Mouse (Mus musculus): ENCODE measurements around the gene Lama2. TPM values are rescaled to one million over a fixed set of nuclear protein-coding genes. Genes with fewer than 3 reads are reported as not detected.

The Lama2 gene
- total and polyA plus RNA-seq, 2 experiments from 2014 or later, result 2.6 to 9.2 TPM

GRCm38 (mm10) chr10:27265812-27266211 is 353.7 kb downstream of the Lama2 start:
- Histone ChIP-seq H3K4me3 (ENCODE audit: low read depth, low read length) (no peak overlapping the region), H3K4me2 (ENCODE audit: low read depth, low read length, poor library complexity, severe bottlenecking) (no peak overlapping the region), H3K9me3 (ENCODE audit: low read length) (no peaks in the 10 kb centered on the region), H3K4me1 (ENCODE audit: insufficient read depth, low read length) (no peaks in the 10 kb centered on the region), H3K9ac (replicated peaks; ENCODE audit: low read length, poor library complexity, severe bottlenecking) (no peak overlapping the region), H3K27ac (ENCODE audit: low read depth, low read length) (no peak overlapping the region), H3K27me3 (ENCODE audit: insufficient read depth, low read length) (no peaks in the 10 kb centered on the region), H3K36me3 (ENCODE audit: insufficient read depth, low read length) (no peaks in the 10 kb centered on the region)
- TF ChIP-seq CTCF (IDR thresholded peaks at IDR 0.05), result no peak
- 59% methylated on average over 2 of the region's 2 CpGs for WGBS
- ATAC-seq (ENCODE audit: low FRiP score) (no peak), DNase-seq (ENCODE audit: low spot score) (no peak)

DNA sequence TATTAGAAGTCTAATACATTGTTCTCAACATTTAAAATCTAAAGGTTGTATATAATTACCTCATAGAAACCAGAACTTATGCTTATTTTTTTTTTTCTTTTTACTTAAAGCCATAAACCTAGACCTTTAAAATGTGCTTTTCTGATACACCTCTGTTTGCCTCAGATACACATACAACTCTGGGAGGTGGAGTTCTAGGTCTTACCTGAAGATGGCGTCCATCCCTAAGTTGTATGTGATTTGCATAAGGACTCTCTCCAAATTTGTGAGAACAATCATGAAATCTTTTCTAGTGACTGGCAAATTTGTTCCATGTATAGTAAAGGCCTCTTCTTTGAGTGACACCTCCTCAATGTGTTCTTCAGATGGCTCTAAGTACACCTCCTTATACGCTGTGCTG is 354.8 kb downstream of the Lama2 start:
- H3K4me3 ChIP-seq (ENCODE audit: low read depth, low read length), result no peak overlapping the region
- no peak for DNase-seq (ENCODE audit: low spot score)
- ATAC-seq (ENCODE audit: low FRiP score), result no peak
- no peaks in the 10 kb centered on the region for H3K9me3 ChIP-seq (ENCODE audit: low read length)
- no peak overlapping the region for H3K4me2 ChIP-seq (ENCODE audit: low read depth, low read length, poor library complexity, severe bottlenecking)
- TF ChIP-seq CTCF (IDR thresholded peaks at IDR 0.05), result no peak
- no peak overlapping the region for H3K9ac ChIP-seq (replicated peaks; ENCODE audit: low read length, poor library complexity, severe bottlenecking)
- 60% methylated on average over 2 of the region's 2 CpGs for WGBS
- no peaks in the 10 kb centered on the region for H3K4me1 ChIP-seq (ENCODE audit: insufficient read depth, low read length)
- H3K27ac ChIP-seq (ENCODE audit: low read depth, low read length), result no peak overlapping the region
- no peaks in the 10 kb centered on the region for H3K36me3 ChIP-seq (ENCODE audit: insufficient read depth, low read length)
- no peaks in the 10 kb centered on the region for H3K27me3 ChIP-seq (ENCODE audit: insufficient read depth, low read length)

DNA sequence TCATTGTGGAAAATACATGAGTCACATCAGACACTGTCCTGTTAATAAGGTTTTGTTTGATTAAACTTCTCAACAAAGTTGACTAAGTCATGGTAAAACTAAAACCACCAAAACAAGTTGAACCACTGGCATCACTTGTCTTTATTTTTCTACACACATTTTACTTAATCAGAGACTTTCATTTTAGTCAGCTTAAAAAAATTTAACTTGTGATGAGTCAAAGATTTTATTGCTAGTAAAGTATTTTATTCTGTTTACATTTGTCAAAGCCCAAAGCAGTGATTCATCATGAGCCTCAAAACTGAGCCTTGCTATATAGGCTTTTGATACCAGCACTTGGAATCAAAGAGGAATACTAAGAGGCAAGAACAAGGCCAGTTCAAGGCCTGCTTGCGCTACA is 369.8 kb downstream of the Lama2 start:
- Histone ChIP-seq H3K27ac (ENCODE audit: low read depth, low read length) (no peak overlapping the region), H3K9me3 (ENCODE audit: low read length) (no peaks in the 10 kb centered on the region), H3K9ac (replicated peaks; ENCODE audit: low read length, poor library complexity, severe bottlenecking) (no peak overlapping the region), H3K4me3 (ENCODE audit: low read depth, low read length) (no peak overlapping the region), H3K27me3 (ENCODE audit: insufficient read depth, low read length) (no peaks in the 10 kb centered on the region), H3K36me3 (ENCODE audit: insufficient read depth, low read length) (no peaks in the 10 kb centered on the region), H3K4me1 (ENCODE audit: insufficient read depth, low read length) (no peaks in the 10 kb centered on the region), H3K4me2 (ENCODE audit: low read depth, low read length, poor library complexity, severe bottlenecking) (no peak overlapping the region)
- WGBS, result 97% methylated on average over 1 of the region's 1 CpGs
- TF ChIP-seq CTCF (IDR thresholded peaks at IDR 0.05), result no peak
- DNase-seq (ENCODE audit: low spot score) (no peak), ATAC-seq (ENCODE audit: low FRiP score) (no peak)

DNA sequence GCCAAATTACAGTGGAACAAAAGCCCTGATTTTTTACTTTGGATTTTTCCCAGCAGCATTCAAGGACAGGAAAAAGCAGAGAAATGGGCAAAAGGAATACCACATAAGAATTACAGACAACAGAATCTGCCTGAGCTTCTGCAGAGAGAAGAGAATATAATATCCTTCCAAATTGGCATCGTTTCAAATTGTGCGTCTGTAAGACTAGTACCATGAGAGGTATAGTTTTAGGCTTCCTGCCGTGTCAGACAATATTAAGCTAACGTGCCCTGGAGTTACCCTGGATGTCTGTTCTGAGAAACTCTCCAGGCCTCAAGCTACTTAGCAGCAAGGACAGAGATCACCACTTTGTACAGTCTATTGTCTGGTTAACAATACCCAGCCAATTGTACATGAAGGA is 384.8 kb downstream of the Lama2 start:
- Histone ChIP-seq H3K27me3 (ENCODE audit: insufficient read depth, low read length) (no peaks in the 10 kb centered on the region), H3K9ac (replicated peaks; ENCODE audit: low read length, poor library complexity, severe bottlenecking) (no peak overlapping the region), H3K4me1 (ENCODE audit: insufficient read depth, low read length) (no peaks in the 10 kb centered on the region), H3K27ac (ENCODE audit: low read depth, low read length) (no peak overlapping the region), H3K36me3 (ENCODE audit: insufficient read depth, low read length) (no peaks in the 10 kb centered on the region), H3K9me3 (ENCODE audit: low read length) (no peaks in the 10 kb centered on the region), H3K4me2 (ENCODE audit: low read depth, low read length, poor library complexity, severe bottlenecking) (no peak overlapping the region), H3K4me3 (ENCODE audit: low read depth, low read length) (no peak overlapping the region)
- DNase-seq (ENCODE audit: low spot score) (peak; percentile 13), ATAC-seq (ENCODE audit: low FRiP score) (no peak)
- WGBS, result 25% methylated on average over 4 of the region's 4 CpGs
- TF ChIP-seq CTCF (IDR thresholded peaks at IDR 0.05), result no peak

GRCm38 (mm10) chr10:27233577-27233976 is 386.0 kb downstream of the Lama2 start:
- Histone ChIP-seq H3K36me3 (ENCODE audit: insufficient read depth, low read length) (no peaks in the 10 kb centered on the region), H3K9me3 (ENCODE audit: low read length) (no peaks in the 10 kb centered on the region), H3K9ac (replicated peaks; ENCODE audit: low read length, poor library complexity, severe bottlenecking) (no peak overlapping the region), H3K27me3 (ENCODE audit: insufficient read depth, low read length) (no peaks in the 10 kb centered on the region), H3K4me3 (ENCODE audit: low read depth, low read length) (no peak overlapping the region), H3K4me2 (ENCODE audit: low read depth, low read length, poor library complexity, severe bottlenecking) (no peak overlapping the region), H3K27ac (ENCODE audit: low read depth, low read length) (no peak overlapping the region), H3K4me1 (ENCODE audit: insufficient read depth, low read length) (no peaks in the 10 kb centered on the region)
- TF ChIP-seq CTCF (IDR thresholded peaks at IDR 0.05), result no peak
- no peak for ATAC-seq (ENCODE audit: low FRiP score)
- DNase-seq (ENCODE audit: low spot score), result no peak
- 80% methylated on average over 5 of the region's 5 CpGs for WGBS

DNA sequence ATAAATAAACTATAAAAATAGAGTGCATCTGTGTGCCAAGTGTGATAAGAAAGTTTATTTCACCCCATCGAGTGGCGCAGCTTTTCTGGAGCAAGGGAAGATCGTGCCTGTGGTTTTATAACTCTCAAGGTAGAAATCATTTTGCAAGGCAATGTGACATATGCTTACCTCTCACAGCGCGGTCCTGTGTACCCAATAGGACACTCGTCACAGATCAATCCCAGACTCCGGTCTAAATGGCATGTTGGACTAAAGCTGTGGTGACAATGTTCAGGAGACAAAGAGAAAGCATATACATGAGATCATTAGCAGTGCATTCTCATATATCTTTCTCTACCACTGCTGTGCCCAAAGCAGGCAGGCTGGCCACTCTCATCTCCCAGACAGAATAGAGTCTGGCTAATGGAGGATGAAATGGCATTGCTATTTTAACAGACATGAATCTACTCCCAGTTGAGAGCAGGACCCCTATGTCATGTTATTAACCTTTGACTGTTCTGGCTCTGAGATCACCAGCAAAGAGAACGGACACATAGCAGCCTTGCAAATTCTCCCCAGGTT is 395.7 kb downstream of the Lama2 start:
- TF ChIP-seq CTCF (IDR thresholded peaks at IDR 0.05), result no peak
- no peak overlapping the region for H3K4me3 ChIP-seq (ENCODE audit: low read depth, low read length)
- H3K36me3 ChIP-seq (ENCODE audit: insufficient read depth, low read length), result no peaks in the 10 kb centered on the region
- ATAC-seq (ENCODE audit: low FRiP score), result no peak
- no peak overlapping the region for H3K4me2 ChIP-seq (ENCODE audit: low read depth, low read length, poor library complexity, severe bottlenecking)
- H3K9me3 ChIP-seq (ENCODE audit: low read length), result no peaks in the 10 kb centered on the region
- WGBS, result 83% methylated on average over 8 of the region's 8 CpGs
- H3K9ac ChIP-seq (replicated peaks; ENCODE audit: low read length, poor library complexity, severe bottlenecking), result no peak overlapping the region
- H3K27me3 ChIP-seq (ENCODE audit: insufficient read depth, low read length), result no peaks in the 10 kb centered on the region
- H3K4me1 ChIP-seq (ENCODE audit: insufficient read depth, low read length), result no peaks in the 10 kb centered on the region
- H3K27ac ChIP-seq (ENCODE audit: low read depth, low read length), result no peak overlapping the region
- no peak for DNase-seq (ENCODE audit: low spot score)
